Mouse (Mus musculus) lung, adult 18-20 months (tissue): ENCODE data around the gene Tdrd1.

Source experiments
- DNase-seq, 2 experiments: peaks; one replicate each; pipeline ENCODE4 v3.0.0; 2022; ENCODE audit warnings: mixed read lengths in 2 of 2

The Tdrd1 gene

GRCm38 (mm10) chr19:56829267-56829666 lies 3.3 kb downstream of the Tdrd1 start:
- DNase-seq = no peak

DNA sequence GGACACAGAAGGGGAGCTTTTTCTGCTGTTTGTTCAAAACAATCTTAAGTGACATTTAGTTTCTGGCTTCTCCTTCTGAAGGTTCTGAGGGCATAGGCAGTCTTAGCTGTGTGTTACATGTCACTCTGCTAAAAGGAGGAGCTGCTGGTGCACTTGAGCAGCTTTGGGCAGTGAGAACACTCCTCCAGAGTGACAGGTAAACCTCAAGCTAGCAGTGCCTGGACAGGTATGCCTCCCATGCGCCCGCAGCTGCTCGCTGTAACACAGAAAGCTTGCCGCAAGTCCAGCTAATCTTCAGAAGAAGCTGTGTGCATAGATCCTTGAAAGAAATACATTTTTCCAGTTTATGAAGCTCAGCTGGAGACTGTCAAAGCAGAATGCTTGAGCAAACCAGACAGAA lies 4.2 kb downstream of the Tdrd1 start:
- DNase-seq = no peak

GRCm38 (mm10) chr19:56835340-56835739 lies 9.3 kb downstream of the Tdrd1 start:
- DNase-seq = no peak

DNA sequence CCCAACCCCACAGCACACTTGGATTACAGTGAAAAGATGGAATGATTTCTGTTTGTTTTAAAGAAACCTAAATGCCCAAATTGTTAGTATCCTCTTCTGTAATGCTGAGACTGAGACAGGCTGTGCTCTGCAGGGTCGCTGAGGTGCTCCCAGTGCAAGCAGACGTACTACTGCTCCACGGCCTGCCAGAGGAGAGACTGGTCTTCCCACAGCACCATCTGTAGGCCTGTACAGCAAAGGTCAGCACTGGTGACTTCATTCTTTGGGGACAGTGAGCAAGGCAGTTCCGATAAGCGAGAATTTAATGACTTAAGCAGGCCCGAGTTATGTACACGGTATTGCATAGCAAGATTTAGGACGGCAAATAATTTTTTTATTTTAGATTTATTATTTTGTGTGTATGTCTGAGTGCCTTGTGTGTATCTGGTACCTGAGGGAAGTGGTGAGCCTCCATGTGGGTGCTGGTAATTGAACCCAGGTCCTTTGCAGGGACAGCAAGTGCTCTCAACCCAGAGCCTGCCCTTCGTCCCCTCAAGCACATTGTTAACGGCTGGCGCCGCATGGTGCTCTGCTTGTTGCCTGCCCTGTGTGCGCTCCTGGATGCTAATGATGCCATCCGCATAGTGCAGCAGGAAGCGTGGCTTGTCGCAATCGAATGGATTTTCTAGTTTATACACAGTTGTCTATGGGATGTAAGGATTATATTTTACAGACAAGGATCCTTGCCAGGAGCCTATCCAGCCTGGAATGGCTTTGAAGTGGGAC lies 13.1 kb downstream of the Tdrd1 start:
- no peak for DNase-seq

DNA sequence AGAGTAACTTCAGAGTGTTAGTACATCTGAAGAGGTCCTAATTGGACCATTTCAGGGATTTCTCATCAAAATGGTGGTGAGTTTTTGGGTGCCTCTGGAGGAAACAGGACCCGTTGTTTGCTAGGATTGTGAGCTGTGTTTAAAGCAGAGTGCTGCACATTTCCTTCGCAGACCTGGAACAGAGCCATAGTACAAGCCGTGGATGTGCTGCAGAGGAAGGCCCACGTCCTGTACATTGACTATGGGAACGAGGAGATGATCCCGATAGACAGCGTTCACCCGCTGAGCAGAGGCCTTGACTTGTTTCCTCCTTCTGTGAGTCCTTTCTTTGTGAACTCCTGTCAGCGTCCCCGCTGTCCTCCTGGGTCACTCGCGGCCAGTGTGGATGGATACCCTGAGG lies 17.0 kb downstream of the Tdrd1 start:
- DNase-seq = no peak

DNA sequence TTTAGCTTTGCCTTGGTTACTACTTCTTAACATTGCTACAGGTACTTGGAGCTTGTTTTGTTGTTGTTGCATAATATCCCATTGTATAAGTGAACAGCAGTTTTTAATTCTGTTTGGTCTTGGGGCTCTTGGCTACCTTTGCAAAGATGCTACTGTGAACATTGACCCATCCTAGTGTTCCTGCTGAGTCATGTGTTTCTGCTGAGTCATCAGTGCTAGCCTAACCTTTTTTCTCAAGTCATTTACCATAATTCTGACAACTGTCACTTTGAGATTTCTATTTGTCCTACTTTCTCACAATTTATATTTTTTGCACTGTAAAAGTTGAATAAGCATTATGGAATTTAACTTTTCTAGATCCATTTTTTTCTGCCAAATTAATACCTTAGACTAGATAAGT lies 26.6 kb downstream of the Tdrd1 start:
- no peak for DNase-seq

DNA sequence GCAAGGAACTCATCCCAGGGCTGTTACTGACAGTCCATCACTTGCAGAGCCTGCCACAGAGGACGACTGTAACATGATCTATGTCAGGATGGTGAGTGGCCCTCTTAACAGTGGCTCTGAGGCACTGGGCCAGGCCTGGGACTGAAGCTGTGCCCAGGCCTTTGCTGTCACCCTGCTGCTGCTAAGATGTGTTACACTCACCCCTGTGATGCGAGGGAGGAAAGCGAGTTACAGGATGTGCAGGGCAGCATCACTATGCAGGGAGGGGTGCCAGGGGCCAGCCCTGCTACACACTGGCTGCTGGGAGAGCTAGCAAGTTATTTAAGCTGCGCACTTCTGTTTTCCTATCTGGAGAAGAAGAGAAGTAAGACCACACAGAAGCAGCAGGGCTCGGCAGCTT lies 30.4 kb downstream of the Tdrd1 start:
- DNase-seq = no peak

DNA sequence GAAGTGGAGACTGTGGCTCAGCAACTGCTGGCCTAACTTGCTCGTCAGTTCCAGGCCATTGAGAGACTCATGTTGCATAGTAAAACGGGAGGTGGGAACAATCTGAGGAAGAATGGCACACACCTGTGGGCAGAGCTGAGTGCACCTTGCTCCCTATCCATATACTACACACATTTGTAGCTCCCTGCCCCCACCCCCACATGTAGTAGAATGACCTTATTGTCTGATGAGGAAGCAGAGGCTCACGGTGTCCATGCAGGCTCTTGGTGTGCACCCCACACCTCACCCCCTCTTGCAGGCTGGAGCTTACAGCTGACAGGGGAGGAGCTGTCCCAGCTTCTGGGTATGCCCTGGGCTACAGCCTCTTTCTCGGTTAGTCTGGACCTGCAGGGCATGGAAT lies 41.7 kb downstream of the Tdrd1 start:
- no peak for DNase-seq

DNA sequence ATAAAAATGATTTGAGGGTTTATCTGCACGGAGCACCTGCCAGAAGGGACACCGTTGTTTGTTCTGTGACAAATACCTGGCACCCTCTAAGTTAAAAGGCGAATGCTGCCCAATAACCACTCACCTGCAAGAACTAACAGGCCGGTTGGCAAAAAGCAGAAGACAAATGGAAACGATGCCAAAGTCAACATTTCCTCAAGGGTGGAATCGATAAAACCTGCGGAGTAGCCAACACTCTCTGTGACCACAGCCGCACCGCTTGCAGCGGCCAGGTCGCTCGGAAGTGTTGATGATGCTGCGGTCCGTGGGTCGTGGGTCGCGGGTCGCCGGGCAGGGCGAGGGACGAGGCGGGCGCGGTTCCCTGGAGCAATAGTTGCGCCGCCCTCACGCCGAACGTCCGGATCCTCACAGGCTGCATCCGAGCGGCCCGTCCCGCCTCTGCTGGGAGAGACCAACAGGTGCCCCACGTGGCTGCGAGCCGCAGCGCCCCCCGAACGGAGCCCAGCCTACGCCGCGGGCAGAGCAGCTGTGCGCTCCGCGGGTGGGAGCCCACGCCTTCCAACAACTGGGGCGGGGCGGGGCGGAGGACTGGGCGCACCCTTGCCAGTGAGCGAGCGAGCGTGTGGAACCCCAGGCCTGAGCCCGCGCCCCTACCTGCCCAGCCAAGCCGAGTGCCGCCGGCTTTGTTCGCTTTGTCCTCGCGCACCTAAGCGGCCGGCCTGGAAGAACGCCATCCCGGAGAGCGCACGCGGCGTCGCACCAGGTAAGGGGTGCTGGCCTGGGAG lies 48.0 kb downstream of the Tdrd1 start, which contains the start of gene Vwa2:
TSS of gene Vwa2 (plus strand) at position 434 of the 785 bp plus-strand sequence.
- peak; percentile 17 to 54 for DNase-seq

DNA sequence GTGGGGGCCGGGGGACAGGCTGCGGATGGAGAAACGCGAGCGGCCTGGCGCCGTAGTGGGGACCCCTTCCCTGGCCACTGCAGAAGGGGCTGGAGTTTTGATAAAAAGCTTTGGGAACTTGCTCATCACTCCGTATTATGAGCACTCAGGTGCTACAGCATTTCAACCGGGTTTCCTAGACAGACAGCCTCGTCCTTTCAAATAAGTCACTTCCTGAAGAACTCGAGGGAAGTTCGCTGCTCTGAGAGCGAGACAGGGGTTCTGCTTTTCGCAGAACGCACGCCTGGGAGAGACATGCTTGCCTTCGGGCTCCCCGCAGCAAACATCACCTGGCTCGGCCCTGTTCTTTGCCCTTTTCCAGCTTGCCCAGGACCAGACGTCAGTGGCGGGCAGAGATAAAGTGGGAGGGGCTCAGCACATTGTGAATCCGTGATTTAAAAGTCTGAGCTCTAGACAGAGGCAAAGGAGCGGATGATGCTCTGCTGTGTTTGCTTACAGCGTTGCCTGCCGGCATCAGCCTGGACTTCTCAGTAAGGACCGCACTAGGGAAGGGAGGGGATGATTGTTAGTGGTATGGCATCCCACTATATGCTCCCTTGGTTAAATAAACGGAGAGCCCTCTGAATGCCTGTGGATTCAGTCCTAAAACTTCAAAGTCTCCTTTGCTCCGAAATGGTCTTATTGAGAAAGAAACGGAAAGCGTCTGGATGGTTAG lies 48.7 kb downstream of the Tdrd1 start:
- no peak for DNase-seq

DNA sequence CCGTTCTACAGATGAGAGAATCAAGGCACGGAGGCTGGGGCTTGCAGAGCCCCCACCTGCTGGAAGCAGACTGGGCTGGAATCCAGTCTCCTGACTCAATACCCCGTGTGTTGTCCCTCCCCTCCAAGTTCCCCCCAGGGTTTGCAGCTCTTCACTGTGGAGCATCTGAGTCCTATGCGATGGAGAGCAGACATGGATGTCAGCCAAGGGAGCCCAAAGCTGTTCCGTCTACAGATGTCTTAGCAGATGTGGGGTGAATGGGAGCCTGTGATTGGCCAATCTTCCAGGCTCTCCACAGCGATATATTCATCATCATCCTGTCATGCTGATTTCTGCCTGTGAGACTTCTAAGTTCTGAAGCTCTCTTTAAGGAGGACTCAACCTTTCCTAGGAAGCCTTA lies 51.4 kb downstream of the Tdrd1 start:
- no peak for DNase-seq

DNA sequence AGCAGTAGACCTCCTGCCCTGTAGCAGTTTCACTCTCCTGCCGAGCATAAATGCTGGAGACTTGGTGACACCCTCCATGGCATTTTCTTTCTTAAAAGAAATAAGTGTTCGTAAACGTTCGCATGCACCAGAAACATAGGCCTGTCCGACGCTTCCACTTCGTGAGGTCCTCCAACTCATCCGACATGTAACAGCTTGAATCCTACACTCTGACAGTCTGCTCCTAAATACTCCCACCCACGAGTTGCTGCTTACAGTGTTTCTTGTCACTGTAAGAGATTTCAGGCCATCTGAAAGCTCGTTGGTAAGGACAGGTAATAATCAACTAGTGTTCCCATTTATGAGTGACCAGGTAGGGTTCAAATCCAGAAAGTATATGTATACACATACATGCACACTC lies 61.9 kb downstream of the Tdrd1 start:
- DNase-seq = no peak

- DNase-seq = no peak
Observed at GRCm38 (mm10) chr19:56888654-56889053, 62.6 kb downstream of the Tdrd1 start.

DNA sequence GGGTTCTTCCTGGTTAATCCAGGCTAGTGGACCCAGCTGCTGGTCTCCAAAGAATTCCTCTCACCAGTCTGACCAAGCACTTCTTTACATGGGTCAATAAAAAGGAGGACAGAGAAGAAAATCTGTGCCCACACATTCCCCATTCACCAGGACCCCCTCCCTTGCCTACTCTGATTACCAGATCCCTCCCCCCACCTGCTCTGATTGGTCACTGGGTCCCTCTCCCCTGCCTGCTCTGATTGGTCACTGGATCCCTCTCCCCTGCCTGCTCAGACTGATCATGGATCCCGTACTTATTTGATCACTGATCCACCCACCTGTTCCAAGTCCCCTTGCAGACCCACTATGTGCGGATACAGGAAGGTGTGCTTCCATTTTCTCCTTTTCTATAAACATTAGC lies 65.4 kb downstream of the Tdrd1 start:
- no peak for DNase-seq

GRCm38 (mm10) chr19:56892586-56892985 lies 66.6 kb downstream of the Tdrd1 start:
- DNase-seq = no peak

DNA sequence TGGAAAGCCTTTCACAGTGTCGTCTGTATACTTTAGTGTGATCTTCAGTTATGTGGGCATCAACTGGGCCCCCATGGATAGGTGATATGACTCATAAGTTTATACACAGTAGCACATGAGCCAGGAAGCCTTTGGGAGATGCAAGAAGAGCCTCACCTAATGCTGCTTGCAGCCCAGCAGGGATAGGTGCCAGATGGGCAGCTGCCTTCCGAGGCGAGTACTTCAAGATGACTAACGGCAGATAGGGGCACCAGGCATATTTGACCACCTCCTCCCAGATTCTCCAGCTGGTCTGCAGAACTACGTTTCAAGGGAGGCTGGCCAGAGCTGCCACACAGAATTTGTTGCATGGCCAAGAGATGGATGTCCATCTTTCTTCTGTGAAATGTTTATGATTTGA lies 67.3 kb downstream of the Tdrd1 start:
- DNase-seq = no peak

- DNase-seq = no peak
Observed at GRCm38 (mm10) chr19:56897654-56898053, 71.6 kb downstream of the Tdrd1 start.

- no peak for DNase-seq
Observed at GRCm38 (mm10) chr19:56904095-56904494, 78.1 kb downstream of the Tdrd1 start.

GRCm38 (mm10) chr19:56905395-56905794 lies 79.4 kb downstream of the Tdrd1 start:
- DNase-seq = no peak

GRCm38 (mm10) chr19:56907850-56908249 lies 81.8 kb downstream of the Tdrd1 start:
- DNase-seq = no peak

- DNase-seq = no peak
Observed at GRCm38 (mm10) chr19:56908472-56909270, 82.7 kb downstream of the Tdrd1 start.

DNA sequence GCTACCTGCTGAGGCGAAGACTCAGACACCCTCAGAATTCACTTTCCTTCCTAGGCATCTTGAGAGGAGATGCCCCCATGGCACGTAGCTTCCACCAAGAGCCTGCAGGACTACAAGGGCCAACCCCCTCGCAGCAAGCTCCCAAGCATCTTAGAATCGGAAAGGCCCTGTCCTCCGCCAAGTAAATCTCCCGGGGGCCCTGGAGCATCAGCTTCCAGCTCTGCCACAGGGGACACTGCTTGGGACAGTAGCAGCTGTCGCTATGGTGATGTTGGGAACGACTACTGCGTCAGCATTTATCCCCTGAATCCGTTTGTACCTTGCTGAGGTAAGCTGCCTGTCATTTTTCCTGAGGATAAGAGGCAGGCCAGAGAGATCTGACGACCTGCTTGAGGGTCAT lies 84.6 kb downstream of the Tdrd1 start:
- DNase-seq = no peak

GRCm38 (mm10) chr19:56913761-56914160 lies 87.8 kb downstream of the Tdrd1 start:
- DNase-seq = peak; percentile 29 to 35
